Mouse (Mus musculus) spleen, postnatal 10 days (tissue): ENCODE results near the gene Ccm2.

Experiments
- DNase-seq, 2 experiments: peaks; one replicate each; pipeline ENCODE4 v3.0.0; 2021 to 2022; ENCODE audit warnings: low spot score in 2 of 2

Gene Ccm2

DNA sequence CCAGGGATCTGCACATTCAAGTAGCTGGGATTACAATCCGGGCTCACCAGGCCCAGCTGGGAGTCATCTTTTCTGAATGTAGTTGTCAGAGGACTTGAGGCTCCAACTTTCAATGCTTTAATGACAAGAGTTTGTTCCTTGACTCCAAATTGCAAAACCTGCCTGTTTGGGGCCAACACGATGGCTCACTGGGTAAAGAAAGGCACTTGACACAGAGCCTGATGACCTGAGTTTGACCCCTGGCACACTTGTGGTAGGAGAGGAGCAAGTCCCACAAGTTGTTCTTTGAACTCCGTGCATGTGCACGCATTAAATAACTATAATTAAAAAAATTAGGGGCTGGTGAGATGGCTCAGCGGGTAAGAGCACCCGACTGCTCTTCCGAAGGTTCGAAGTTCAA, 16.7 kb upstream of the Ccm2 start:
- DNase-seq, result no peak

- no peak for DNase-seq
Measured at GRCm38 (mm10) chr11:6530746-6531145, 15.9 kb upstream of the Ccm2 start.

DNA sequence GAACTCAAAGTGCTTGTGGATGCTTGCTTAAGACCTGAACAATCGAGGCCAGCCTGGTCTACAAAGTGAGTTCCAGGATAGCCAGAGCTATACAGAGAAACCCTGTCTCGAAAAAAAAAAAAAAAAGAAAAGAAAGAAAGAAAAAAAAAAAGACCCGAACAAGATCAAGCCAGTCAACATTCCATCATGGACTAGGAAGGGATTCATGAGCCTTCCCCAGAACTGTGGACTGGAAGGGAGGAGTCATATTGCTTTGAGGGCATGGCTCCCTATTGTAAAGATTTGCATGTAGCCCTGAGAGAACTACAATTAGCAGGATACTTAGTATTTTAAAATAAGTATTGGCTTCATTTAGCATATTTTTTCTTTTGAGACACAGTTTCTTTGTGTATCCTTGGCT, 2.0 kb upstream of the Ccm2 start:
- no peak for DNase-seq

DNA sequence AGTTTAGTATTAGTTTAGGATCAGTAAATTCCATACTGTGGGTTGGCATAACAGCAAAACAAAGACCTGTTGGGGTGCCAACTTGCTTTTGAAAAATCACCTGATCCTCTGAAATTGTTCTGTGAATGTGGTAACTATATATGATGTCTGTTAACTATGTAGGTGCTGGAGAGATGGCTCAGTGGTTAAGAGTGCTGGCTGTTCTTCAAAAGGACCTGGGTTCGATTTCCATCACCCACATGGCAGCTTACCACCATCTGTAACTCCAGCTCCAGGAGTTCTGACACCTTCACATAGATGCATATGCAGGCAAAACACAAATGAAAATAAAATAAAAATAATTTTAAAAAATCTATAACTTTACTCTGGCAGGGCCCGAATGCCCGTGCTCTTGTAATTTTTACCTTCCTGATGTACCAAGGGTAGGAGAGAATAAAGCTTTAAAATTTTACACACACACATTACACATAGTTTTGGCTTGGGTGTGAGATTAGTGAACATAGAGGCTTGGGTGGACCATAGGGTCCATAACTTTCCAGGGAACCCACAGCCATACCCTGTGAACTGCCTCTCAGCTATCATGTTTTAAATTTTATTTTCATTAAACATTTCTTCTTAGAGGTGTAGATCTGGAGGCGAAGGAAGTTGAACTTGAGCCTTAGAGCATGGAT, 1.4 kb upstream of the Ccm2 start:
- no peak for DNase-seq

DNA sequence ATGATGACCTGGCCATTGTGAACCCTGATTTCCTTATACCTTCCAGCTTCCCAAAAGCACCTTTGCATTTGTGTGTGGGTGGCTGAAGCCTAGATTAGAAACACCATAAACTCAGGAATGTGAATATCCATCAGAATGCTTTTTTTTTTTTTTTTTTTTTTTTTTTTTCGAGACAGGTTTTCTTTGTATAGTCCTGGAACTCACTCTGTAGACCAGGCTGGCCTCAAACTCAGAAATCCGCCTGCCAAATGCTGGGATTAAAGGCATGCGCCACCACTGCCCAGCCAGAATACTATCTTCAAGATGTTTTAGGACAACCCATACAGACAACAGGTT, 862 bp upstream of the Ccm2 start:
- no peak for DNase-seq

GRCm38 (mm10) chr11:6547037-6547680, 472 bp downstream of the Ccm2 start:
- peak; percentile 71 to 79 for DNase-seq

DNA sequence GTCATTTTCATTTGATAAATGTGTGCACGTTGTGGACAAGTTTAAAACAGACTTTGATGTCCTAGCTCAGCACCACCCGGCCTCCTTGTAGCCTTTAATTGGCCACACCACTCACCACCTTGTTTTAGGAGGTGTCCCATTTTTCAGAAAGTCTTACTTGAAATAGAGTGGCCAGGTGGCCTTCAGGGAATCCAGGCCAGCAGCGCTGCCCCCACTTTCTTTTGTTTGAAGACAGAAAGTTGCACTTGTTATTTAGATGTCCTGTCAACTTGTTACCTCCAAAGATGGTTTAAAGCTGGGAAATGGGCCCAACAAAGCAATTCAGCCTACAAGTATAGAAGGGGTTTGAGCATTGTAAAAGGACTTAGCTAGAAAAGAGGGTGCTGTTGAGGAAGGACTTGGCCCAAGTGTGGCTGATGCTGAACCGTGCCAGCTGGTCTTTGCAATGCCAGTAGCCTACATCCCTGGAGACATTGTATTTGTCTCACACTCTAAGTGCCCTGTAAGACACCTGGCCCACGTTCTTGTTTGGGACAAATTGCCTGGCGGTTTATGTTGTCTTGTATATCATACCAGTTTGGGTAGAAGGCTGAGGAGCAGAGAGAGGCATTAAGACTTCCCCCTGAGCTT, 1.1 kb downstream of the Ccm2 start:
- DNase-seq, result no peak

DNA sequence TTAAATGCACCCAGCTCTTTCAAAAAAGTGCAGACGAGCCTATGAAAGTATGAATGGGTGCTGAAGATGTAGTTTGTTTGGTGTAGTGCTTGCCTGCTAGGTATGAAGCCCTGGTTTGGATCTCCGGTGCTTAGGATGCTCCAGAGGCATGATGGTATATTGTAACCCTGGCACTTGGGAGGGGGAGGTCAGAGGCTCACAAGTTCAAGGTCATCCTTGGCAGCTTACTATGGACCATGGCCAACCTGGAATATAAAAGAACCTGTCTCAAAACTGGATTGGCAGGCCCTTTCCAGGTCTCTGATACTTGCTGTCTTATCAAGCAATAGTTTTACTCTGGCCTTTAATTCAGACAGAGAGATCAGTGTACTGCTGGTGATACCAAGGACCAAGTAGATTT, 3.1 kb downstream of the Ccm2 start:
- no peak for DNase-seq

DNA sequence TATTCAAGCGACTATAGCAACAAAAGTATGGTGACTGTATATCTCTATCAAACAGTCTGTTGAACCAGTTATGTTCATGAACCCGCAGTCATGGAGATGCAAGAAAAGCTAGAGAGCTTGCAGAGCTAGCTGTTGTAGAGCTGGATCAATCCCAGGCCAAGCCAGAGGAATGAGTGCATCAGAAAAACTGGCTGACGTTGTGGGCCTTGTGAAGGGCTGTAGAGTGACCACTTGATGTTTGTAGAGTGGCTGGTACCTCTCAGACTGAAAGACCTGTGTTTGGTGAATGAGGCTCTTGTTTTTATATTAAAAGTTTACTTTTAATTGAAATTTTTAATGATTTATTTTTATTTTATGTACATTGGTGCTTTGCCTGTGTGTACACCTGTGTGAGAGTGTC, 3.5 kb downstream of the Ccm2 start:
- no peak for DNase-seq

DNA sequence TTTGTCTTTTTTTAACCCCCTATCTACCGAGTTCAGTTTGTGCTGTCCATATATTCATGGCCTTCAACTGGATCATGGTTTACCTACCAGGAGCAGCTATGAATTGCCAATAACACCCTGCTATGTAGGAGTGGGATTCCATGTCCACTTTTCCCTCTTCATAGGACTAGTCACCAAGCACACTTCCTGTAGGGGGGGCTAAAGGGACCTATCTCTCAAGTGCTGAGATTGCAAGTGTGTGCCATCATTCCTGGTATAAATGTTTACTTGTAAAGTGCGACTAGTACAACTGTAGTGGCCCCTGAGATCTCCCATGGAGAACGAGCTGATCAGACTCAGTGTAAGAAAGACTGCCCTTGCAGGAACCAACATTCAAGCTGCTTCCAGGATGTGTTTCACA, 11.5 kb downstream of the Ccm2 start:
- DNase-seq, result no peak

DNA sequence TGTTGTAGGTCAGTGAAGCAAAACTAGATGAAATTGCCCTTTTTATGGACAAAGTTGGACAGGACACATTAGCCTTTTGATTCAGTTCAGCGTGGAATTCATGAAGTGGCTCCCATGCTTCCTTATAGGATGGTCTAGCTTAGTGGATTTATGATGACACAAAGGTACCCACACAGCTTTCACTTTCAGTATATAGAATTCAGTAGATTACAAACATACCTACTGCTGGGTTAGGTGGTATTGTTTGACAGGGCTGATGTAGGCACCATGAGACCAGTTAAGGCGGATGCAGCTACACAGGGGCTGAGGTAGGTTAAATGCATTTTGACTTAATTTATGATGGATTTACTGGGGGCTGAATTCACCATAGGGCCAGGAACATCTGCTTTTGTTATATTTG, 13.3 kb downstream of the Ccm2 start:
- no peak for DNase-seq

DNA sequence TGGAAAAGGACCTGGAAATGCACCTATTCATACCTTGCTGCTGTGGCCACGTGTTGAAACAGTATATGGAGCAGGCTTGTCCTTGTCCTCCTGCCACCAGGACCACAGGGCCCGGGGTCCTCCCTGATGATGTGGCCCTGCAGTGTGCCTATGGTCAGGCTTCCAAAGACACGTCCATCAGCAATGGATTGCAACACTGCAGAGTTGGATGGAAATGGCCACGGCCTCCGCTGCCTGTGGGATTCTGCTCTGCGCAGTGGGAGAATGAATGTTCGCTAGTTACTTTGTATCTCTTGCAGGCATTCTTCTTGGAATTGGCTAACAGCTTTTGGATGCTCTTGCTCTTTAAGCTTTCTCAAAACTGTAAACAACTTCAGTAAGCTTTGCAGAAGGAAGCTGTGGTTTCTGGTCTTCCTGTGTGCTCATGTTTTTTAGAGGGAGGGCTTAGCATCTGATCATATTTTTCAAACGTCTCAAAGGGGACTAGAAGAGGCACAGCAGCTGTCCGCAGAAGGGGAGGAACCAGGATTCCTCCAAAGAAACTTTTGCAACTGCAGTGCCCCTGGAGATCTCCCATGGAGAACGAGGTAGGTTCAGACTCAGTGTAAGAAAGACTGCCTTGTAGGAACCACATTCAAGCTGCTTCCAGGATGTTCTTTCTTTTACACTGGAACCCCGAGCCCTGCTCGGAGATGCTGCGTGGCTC, 14.1 kb downstream of the Ccm2 start:
- peak in 1 of 2 experiments; percentile 45 for DNase-seq

DNA sequence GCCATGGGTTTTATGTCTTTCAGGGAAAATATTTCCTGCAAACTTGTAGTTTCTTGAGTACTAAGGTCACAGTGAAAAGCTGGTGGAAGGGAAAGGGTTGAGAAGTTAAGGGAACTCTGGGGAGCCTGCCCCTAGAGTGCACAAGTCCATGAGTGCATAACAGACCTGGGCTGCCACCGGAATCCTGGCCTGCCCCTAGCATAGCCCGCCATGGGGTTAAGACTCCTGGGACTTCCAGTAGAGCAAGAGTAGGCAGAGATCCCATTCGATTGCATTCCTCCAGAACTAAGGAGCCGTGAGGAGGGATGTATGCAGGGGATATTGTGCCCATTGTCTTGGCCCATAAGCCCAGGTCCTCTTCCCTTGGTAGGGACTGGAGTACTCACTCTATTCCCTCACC, 14.8 kb downstream of the Ccm2 start:
- no peak for DNase-seq

- DNase-seq, result peak in 1 of 2 experiments; percentile 51
Measured at GRCm38 (mm10) chr11:6562359-6562758, 15.7 kb downstream of the Ccm2 start.

GRCm38 (mm10) chr11:6563201-6563600, 16.5 kb downstream of the Ccm2 start:
- no peak for DNase-seq

DNA sequence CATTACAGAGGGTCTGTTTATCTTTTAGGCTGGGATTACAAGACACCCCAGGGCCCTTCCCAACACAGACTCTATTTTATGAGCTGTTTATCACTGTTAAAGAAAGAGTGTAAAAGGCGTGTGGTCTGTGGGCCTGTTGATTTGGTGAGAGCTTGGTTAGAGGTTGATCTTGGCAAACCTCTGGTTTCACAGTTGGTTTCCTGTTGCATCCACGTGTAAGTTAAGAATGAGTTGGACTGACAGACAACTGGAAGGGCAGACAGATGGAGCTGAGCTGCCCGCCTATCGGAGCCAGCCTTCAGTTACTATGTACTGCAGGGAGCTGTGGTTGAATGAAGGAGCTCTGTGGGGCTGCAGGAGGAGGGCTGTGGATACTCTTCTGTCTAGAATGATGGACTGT, 19.8 kb downstream of the Ccm2 start:
- DNase-seq, result no peak

DNA sequence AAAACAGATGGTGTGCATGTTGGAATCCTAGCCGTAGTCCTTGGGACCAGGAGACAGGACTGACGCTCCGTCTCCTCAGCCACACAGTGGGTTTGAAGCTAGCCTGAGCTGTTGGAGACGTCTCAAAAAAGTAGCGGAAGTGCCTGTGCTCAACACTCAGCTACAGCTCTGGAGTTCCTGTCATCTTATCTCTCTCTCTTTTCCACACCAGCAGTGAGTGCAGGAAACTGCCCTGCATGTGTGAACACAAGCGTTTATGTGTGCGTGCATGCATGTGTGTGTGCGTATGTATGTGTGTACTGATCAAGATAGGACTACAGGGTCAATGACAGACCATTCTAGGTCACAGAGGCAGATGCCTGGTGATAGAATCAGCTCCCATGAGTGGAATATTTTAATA, 21.3 kb downstream of the Ccm2 start:
- no peak for DNase-seq

GRCm38 (mm10) chr11:6568584-6569409, 22.1 kb downstream of the Ccm2 start:
- no peak for DNase-seq

DNA sequence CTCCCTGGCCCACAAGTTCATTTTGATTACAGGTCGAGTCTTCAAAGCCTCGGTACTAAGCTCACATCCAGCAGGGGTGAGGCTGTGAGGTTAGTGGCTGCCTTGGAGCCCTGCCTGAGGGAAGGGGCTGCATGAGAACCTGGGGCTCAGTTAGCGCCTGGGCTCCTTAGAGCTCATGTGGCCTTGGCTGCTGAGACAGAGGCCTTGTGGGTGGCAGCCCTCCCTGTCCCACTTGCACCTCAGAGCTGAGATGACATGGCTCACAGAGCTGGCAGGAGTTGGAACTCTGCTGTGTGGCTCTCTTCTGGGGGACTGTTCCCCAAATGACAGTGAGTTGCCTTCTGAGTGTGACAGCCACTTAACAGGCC, 22.7 kb downstream of the Ccm2 start:
- DNase-seq, result no peak

DNA sequence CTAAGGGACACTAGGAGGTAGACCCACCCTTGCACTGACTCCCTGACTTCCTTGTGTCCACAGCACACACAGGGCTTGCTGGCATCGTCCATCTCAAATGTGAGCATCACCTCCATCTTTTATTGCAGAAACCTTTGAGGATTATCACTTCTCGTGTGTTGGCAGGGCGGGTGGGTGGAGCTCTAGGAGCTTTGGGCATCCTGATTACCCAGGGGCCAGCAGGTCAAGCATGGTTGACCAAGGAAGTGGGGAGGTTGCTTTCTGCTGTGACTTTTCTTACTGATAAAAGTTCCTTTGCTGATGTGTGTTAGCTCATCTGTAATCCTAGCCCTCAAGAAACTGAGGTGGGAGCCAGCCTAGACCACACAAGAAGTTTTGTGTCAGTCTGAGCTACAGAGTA, 29.5 kb downstream of the Ccm2 start:
- DNase-seq, result peak in 1 of 2 experiments; percentile 31

DNA sequence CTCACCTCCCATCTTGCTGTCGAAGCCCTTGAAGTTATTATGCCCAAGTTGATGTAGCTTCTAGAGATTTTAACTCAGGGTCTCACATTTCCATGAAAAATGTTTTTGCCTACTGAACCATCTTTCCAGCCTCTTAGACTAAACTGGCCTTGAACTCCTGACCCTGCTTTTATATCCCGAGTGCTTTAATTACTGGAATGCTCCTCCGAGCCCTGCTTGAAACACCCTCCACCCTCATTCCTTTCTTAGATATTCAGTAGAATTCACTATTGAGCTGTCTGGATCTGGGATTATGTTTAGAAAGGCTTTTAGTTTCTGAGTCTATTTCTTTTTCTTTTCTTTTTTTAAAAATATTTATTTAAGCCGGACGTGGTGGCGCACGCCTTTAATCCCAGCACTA, 32.7 kb downstream of the Ccm2 start:
- no peak for DNase-seq
